Mouse (Mus musculus) intestine, postnatal 0 days (tissue): ENCODE data around the gene Lmo1. TPM values are rescaled to one million over a fixed set of nuclear protein-coding genes. Genes with fewer than 3 reads are reported as not detected.
"Not testable (repeated sequence)": the region's sequence is repeated elsewhere in the genome, so short reads cannot be mapped to it uniquely, and the experiment has no call there.

Experiments
- ATAC-seq: fragments of 200-750 bp; cut with Nextera tagmentation; 2 replicates; pipeline ENCODE4 v1.8.0; 2017; ENCODE audit warnings: mild to moderate bottlenecking, moderate TSS enrichment, moderate library complexity
- H3K27ac ChIP-seq: fragments of 300-500 bp; sonication (generic); 2 replicates; pipeline ENCODE4 v1.5.1; 2014; ENCODE audit warnings: mild to moderate bottlenecking, low read depth, low read length, moderate library complexity
- H3K27me3 ChIP-seq: fragments of 300-500 bp; sonication (generic); replicated peaks from 2 replicates; pipeline ENCODE4 v1.6.1; 2014; ENCODE audit warnings: low read length, mixed read lengths; ENCODE audit not compliant: control insufficient read depth, insufficient read depth
- H3K36me3 ChIP-seq: fragments of 300-500 bp; sonication (generic); 2 replicates; pipeline ENCODE4 v1.6.1; 2014; ENCODE audit warnings: mild to moderate bottlenecking, moderate library complexity; ENCODE audit not compliant: control insufficient read depth, insufficient read depth
- H3K4me1 ChIP-seq: fragments of 300-500 bp; sonication (generic); replicated peaks from 2 replicates; pipeline ENCODE4 v1.6.1; 2014; ENCODE audit warnings: antibody characterized with exemption, low read length, mixed read lengths; ENCODE audit not compliant: control insufficient read depth, insufficient read depth
- H3K4me2 ChIP-seq: fragments of 300-500 bp; sonication (generic); replicated peaks from 2 replicates; pipeline ENCODE4 v1.6.1; 2014; ENCODE audit warnings: low read depth, mild to moderate bottlenecking, moderate library complexity
- H3K4me3 ChIP-seq: fragments of 300-500 bp; sonication (generic); 2 replicates; pipeline ENCODE4 v1.5.1; 2014; ENCODE audit warnings: low read depth, low read length
- H3K9ac ChIP-seq: fragments of 300-500 bp; sonication (generic); 2 replicates; pipeline ENCODE4 v1.6.1; 2014; ENCODE audit warnings: mild to moderate bottlenecking, low read depth, low read length
- H3K9me3 ChIP-seq: fragments of 300-500 bp; sonication (generic); 2 replicates; pipeline ENCODE4 v1.6.1; 2016; ENCODE audit warnings: mixed run types; ENCODE audit not compliant: control insufficient read depth
- CTCF ChIP-seq: sonication (generic); IDR thresholded peaks from 2 replicates; pipeline ENCODE4 v1.5.1; 2016; ENCODE audit warnings: low read depth, mild to moderate bottlenecking, control low read depth, antibody characterized with exemption, moderate library complexity
- WGBS: fragments of 180-500 bp; shearing (Covaris S2); extraction: QIAGEN DNeasy Blood & Tissue Kit; methylation state at CpG from one replicate; pipeline ENCODE4 v1.1.7; 2014; 5-methylcytosine and 5-hydroxymethylcytosine counted together
- polyA plus RNA-seq: library from polyadenylated mRNA; unstranded; fragments of >200 nt; fragmentation: Nextera tagmentation; extraction: Ambion mirVana; gene quantifications from 2 replicates; pipeline ENCODE4 v1.2.1, GENCODE M21; 2015

Gene Lmo1
- polyA plus RNA-seq, 1 experiment from 2014 or later: 2.3 TPM

DNA sequence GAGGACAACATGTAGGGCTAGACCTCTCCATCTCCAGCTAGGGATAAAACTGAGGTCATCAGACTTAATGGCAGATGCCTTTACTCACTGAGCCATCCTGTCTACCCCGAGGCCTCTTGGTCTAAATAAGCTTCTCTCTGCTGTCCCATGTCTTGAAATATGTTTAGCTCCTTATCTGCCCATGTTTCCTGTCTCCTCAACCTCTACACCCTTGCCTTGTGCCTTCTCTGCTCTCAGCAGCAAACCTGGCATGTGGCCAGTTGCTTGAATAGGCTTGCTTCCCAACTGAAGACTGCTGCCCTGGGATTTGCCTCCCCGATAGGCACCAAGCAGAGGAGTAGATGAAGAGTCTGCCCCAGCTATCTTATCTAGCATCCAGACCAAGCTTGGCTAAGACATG lies 43.4 kb downstream of the Lmo1 start:
- H3K27me3 ChIP-seq: no peaks in the 10 kb centered on the region
- H3K9ac ChIP-seq: no peak overlapping the region
- H3K27ac ChIP-seq: no peak overlapping the region
- no peak for TF ChIP-seq CTCF
- no peak overlapping the region for H3K4me2 ChIP-seq
- ATAC-seq: no peak
- no peaks in the 10 kb centered on the region for H3K9me3 ChIP-seq
- no peak overlapping the region for H3K4me3 ChIP-seq
- no peaks in the 10 kb centered on the region for H3K4me1 ChIP-seq
- 78% methylated on average over 2 of the region's 2 CpGs for WGBS
- no peaks in the 10 kb centered on the region for H3K36me3 ChIP-seq

DNA sequence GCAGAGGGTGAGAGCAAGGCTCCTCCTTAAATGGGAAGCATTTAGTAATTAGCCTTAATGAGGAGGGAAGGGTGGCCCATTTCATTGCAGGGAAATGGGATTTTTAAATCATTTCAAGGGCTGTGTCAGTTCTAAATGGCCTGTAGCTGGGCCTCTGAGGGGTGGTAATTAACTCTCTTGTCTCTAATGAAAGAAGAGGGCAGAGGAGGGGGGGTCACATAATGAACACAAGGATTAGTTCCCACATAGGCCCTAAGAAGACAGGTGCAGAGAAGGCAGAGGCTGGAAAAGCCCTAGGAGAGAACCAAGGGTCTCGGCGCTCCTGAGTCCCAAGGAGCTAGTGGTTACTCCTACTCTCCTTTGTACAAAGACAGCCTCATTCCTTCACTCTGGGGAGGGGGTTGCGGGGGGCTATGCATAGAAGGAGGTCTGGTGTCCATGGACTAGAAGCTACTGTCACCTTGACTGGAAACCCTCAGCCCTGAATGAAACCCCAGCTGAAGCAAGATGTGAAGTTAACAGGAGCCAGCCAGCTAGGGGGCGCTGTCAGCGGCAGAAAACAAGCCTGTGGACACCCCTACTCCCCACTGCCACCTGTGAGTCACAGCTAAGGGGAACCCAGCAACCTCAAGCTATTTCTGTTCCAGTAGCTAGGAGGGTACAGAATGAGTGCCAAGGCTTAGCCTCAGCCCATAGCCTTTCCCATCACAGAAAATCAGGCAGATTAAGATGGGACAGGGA lies 44.9 kb downstream of the Lmo1 start:
- no peak overlapping the region for H3K4me3 ChIP-seq
- H3K9me3 ChIP-seq: no peaks in the 10 kb centered on the region
- no peaks in the 10 kb centered on the region for H3K36me3 ChIP-seq
- 75% methylated on average over 5 of the region's 5 CpGs for WGBS
- H3K27me3 ChIP-seq: no peaks in the 10 kb centered on the region
- H3K4me2 ChIP-seq: no peak overlapping the region
- H3K27ac ChIP-seq: no peak overlapping the region
- H3K4me1 ChIP-seq: no peaks in the 10 kb centered on the region
- H3K9ac ChIP-seq: no peak overlapping the region
- no peak for TF ChIP-seq CTCF
- no peak for ATAC-seq

DNA sequence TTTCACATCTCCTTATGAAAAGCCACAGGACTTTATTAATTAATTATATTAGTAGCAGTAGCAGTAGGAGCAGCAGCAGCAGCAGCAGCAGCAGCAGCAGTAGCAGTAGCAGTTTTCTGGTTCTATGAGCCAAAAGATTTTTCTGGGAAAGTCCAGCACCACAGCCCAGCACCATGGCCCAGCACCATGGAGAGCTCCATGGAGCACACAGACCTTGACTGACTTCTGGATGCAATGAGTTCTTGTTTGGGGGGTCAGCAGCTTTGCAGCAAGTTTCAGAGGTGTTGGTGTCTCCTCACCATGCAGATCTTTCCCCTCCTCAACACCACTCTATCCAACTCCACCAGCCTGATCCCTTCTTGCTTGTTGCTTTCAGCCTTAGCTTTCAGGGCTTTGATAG lies 45.6 kb downstream of the Lmo1 start:
- H3K9me3 ChIP-seq: no peaks in the 10 kb centered on the region
- H3K4me1 ChIP-seq: no peaks in the 10 kb centered on the region
- H3K36me3 ChIP-seq: no peaks in the 10 kb centered on the region
- H3K27me3 ChIP-seq: no peaks in the 10 kb centered on the region
- H3K4me2 ChIP-seq: no peak overlapping the region
- H3K9ac ChIP-seq: no peak overlapping the region
- no peak for ATAC-seq
- no peak overlapping the region for H3K27ac ChIP-seq
- no peak overlapping the region for H3K4me3 ChIP-seq
- TF ChIP-seq CTCF: no peak

DNA sequence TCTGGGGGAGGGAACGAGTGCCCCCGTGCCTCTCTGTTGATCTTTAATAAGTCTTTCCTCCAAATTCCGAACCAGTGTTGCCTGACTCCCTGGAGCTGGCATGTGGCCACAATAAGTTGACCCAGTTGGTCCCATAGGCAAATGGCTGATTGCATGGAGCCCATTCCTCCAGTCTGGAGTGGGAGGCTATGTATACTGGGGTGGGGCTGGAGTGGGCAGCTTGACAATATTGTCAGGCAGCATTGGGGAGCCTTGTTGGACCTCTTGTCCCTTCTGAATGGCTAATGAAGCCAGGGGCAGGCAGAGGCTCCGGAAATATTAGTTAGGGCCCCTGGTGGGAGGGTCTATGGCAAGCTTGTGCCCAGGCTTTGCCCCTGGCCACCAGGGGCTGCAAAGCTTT lies 59.1 kb downstream of the Lmo1 start:
- WGBS: 63% methylated on average over 4 of the region's 4 CpGs
- no peaks in the 10 kb centered on the region for H3K9me3 ChIP-seq
- no peak overlapping the region for H3K4me3 ChIP-seq
- no peaks in the 10 kb centered on the region for H3K36me3 ChIP-seq
- no peak overlapping the region for H3K27ac ChIP-seq
- no peak for ATAC-seq
- H3K4me1 ChIP-seq: no peaks in the 10 kb centered on the region
- no peak for TF ChIP-seq CTCF
- H3K27me3 ChIP-seq: no peaks in the 10 kb centered on the region
- no peak overlapping the region for H3K4me2 ChIP-seq
- no peak overlapping the region for H3K9ac ChIP-seq

DNA sequence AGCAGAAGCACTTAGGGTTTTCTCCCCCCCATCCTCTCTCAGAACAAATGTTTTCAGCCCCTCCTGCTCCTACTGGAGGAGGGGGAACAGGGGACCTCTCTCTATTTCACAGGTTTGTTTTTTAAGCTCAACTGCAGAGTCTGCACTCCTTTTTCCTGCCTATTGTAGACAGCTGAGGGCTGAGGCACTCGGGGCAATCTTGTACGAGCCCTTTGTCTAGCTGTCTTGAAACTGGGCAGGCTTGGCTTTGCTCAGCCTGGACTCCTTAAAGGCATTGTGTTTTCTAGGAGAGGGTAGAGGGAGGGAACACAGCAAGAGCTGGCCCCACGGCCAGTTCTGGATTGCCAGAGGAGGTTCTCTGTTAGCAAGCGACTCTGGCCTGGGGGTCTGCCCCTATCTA lies 59.5 kb downstream of the Lmo1 start:
- H3K4me2 ChIP-seq, ATAC-seq: not testable (repeated sequence)

DNA sequence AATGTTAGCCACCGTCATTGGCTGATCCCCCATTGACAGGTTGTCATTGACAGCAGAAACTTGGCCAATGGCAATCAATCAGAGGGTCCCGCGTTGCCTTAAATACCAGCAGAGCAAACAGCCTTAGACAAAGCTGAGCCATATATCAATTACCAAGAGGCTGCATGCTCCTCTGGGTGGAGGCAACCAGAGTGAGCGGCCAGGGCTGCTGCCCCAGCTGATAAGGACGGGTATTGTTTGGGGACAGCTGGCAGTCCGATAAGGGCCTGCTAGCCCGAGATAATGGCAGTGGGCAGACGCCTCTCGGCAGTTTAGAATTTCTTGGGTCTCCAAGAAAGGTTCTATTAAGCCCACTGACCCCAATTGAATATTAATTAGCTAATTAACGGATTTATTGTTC lies 60.1 kb downstream of the Lmo1 start:
- Histone ChIP-seq H3K36me3 (no peaks in the 10 kb centered on the region), H3K9me3 (no peaks in the 10 kb centered on the region), H3K4me2 (no peak overlapping the region), H3K9ac (no peak overlapping the region), H3K4me3 (no peak overlapping the region), H3K27ac (no peak overlapping the region), H3K27me3 (no peaks in the 10 kb centered on the region), H3K4me1 (no peaks in the 10 kb centered on the region)
- ATAC-seq: no peak
- TF ChIP-seq CTCF: no peak
- WGBS: 18% methylated on average over 10 of the region's 10 CpGs

More for the DNA sequence above, 59.5 kb downstream of the Lmo1 start:
- not testable (repeated sequence) for H3K27me3 ChIP-seq, H3K27ac ChIP-seq, H3K9me3 ChIP-seq, H3K4me1 ChIP-seq, H3K4me3 ChIP-seq, H3K9ac ChIP-seq, H3K36me3 ChIP-seq
- 80% methylated on average over 1 of the region's 4 CpGs for WGBS

DNA sequence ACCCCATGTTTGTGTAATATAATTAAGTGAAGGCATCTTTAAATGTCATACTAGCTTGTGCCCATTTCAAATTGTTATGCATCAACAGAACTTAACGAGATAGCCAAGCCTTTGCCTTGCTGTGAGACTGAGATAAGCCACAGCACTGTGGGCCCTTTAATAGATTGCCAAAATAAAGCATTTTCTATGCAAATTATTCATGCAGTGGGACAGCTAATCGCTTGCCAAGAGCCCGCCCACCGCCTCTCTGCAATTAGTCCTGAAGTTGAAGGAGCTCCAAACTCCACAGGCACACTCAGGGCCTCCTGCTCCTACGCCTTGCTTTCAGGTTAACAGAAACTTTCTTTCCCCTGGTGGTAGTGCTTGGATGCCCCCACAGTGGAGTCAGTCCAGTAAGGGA lies 64.0 kb downstream of the Lmo1 start:
- no peak for ATAC-seq
- H3K9ac ChIP-seq: no peak overlapping the region
- no peak overlapping the region for H3K27ac ChIP-seq
- H3K27me3 ChIP-seq: no peaks in the 10 kb centered on the region
- H3K4me1 ChIP-seq: no peaks in the 10 kb centered on the region
- no peak overlapping the region for H3K4me3 ChIP-seq
- H3K36me3 ChIP-seq: no peaks in the 10 kb centered on the region
- WGBS: 62% methylated on average over 5 of the region's 5 CpGs
- no peak overlapping the region for H3K4me2 ChIP-seq
- no peak for TF ChIP-seq CTCF
- H3K9me3 ChIP-seq: no peaks in the 10 kb centered on the region
